15 mouse cellular contexts compared by ENCODE assay signal in genomic region chr3:142338058-142338457, GRCm38 (mm10).
"Had no signal": no experiment of that assay in that cellular context is flagged by ENCODE, and none has a peak within 500 bp of the region (broad histone marks: within the 10 kb centered on the region; RNA-seq: fewer than 3 reads in every experiment).

No protein-coding gene starts in this region.

- H3K27ac ChIP-seq: layer of hippocampus, adult 2 months; left cerebral cortex, adult 2 months; liver, embryonic 13.5 days had no signal

- H3K4me3 ChIP-seq: intestine, embryonic 15.5 days; layer of hippocampus, adult 2 months; left cerebral cortex, adult 2 months; liver, embryonic 13.5 days had no signal

- DNase-seq: layer of hippocampus, postnatal 36 days; liver, embryonic 13.5 days; lung, adult 2 months; lung, postnatal 14 days; lung, postnatal 4 days; midbrain, embryonic 14.5 days; right cerebral cortex, adult 18-20 months; right cerebral cortex, postnatal 14 days; right cerebral cortex, postnatal 4 days; thymus, adult 18-20 months; thymus, postnatal 36 days had no signal

- H3K36me3 ChIP-seq: intestine, embryonic 15.5 days; liver, embryonic 13.5 days had no signal

- H3K4me1 ChIP-seq: intestine, embryonic 15.5 days had no signal

- H3K9me3 ChIP-seq: intestine, embryonic 15.5 days; liver, embryonic 13.5 days had no signal

- H3K4me2 ChIP-seq: intestine, embryonic 15.5 days; liver, embryonic 13.5 days; midbrain, embryonic 11.5 days had no signal

- H3K9ac ChIP-seq: intestine, embryonic 15.5 days; liver, embryonic 13.5 days had no signal

- H3K27me3 ChIP-seq: intestine, embryonic 15.5 days; liver, embryonic 13.5 days had no signal

- ATAC-seq: intestine, embryonic 15.5 days had no signal
